In genomic region chr14:25366009-25366408, GRCm38 (mm10) we compare ENCODE assay signal across 11 mouse cellular contexts.
A peak's percentile ranks its signal among the peaks of the same experiment; 100 is the strongest.
DNase-seq lines count a peak whose midpoint lies in the region; ATAC-seq lines count a peak whose summit lies in the region.
"Had no signal": no experiment of that assay in that cellular context is flagged by ENCODE, and none has a peak within 500 bp of the region (broad histone marks: within the 10 kb centered on the region; RNA-seq: fewer than 3 reads in every experiment).

No protein-coding gene starts in this region.

- 81% methylated on average over 5 of the region's 5 CpGs for WGBS in forebrain, embryonic 14.5 days
- 80% methylated on average over 5 of the region's 5 CpGs for WGBS in forebrain, embryonic 13.5 days
- WGBS in limb, embryonic 12.5 days, result 84% methylated on average over 5 of the region's 5 CpGs
- WGBS in limb, embryonic 10.5 days, result 86% methylated on average over 5 of the region's 5 CpGs

- no peak overlapping the region for H3K4me3 ChIP-seq in forebrain, embryonic 14.5 days (ENCODE audit: low read depth, low read length)
- no peak overlapping the region for H3K4me3 ChIP-seq in forebrain, embryonic 13.5 days
- no peak overlapping the region for H3K4me3 ChIP-seq in limb, embryonic 12.5 days (replicated peaks)
- no peak overlapping the region for H3K4me3 ChIP-seq in limb, embryonic 10.5 days
- H3K4me3 ChIP-seq: kidney, embryonic 15.5 days had no signal

- no peak for ATAC-seq in forebrain, embryonic 14.5 days
- ATAC-seq in forebrain, embryonic 13.5 days, result no peak
- ATAC-seq in limb, embryonic 12.5 days (ENCODE audit: insufficient number of reproducible peaks, insufficient read depth, low FRiP score, low TSS enrichment, low read depth), result no peak
- ATAC-seq: hindbrain, embryonic 16.5 days had no signal

- H3K9me3 ChIP-seq in forebrain, embryonic 14.5 days (replicated peaks; ENCODE audit: control insufficient read depth, low read length), result no peaks in the 10 kb centered on the region
- peaks cover 7% of the 10 kb centered on the region; the same call in 1 of the 2 replicates for H3K9me3 ChIP-seq in forebrain, embryonic 13.5 days (replicated peaks)
- H3K9me3 ChIP-seq in limb, embryonic 12.5 days, result no peaks in the 10 kb centered on the region; the same call in 1 of the 2 replicates
- no peaks in the 10 kb centered on the region for H3K9me3 ChIP-seq in limb, embryonic 10.5 days (replicated peaks)
- H3K9me3 ChIP-seq: kidney, embryonic 15.5 days had no signal

- H3K4me2 ChIP-seq in forebrain, embryonic 14.5 days (ENCODE audit: low read length), result no peak overlapping the region
- no peak overlapping the region for H3K4me2 ChIP-seq in forebrain, embryonic 13.5 days
- H3K4me2 ChIP-seq in limb, embryonic 12.5 days, result no peak overlapping the region
- H3K4me2 ChIP-seq: kidney, embryonic 15.5 days had no signal

- peaks cover 18% of the 10 kb centered on the region for H3K4me1 ChIP-seq in forebrain, embryonic 14.5 days (ENCODE audit: control insufficient read depth, insufficient read depth, low read length)
- peaks cover 37% of the 10 kb centered on the region for H3K4me1 ChIP-seq in forebrain, embryonic 13.5 days
- peaks cover 27% of the 10 kb centered on the region for H3K4me1 ChIP-seq in limb, embryonic 12.5 days (replicated peaks)
- peaks cover 10% of the 10 kb centered on the region; the same call in 1 of the 2 replicates for H3K4me1 ChIP-seq in limb, embryonic 10.5 days

- H3K9ac ChIP-seq in forebrain, embryonic 14.5 days (ENCODE audit: low read length), result no peak overlapping the region
- H3K9ac ChIP-seq in forebrain, embryonic 13.5 days, result no peak overlapping the region
- H3K9ac ChIP-seq in limb, embryonic 12.5 days (replicated peaks), result no peak overlapping the region
- H3K9ac ChIP-seq: kidney, embryonic 15.5 days had no signal

- H3K36me3 ChIP-seq in forebrain, embryonic 14.5 days (ENCODE audit: control insufficient read depth, insufficient read depth, low read length), result no peaks in the 10 kb centered on the region
- H3K36me3 ChIP-seq in forebrain, embryonic 13.5 days (ENCODE audit: poor library complexity, severe bottlenecking), result peaks cover 18% of the 10 kb centered on the region
- no peaks in the 10 kb centered on the region for H3K36me3 ChIP-seq in limb, embryonic 12.5 days
- peaks cover 2% of the 10 kb centered on the region; the same call in 1 of the 2 replicates for H3K36me3 ChIP-seq in limb, embryonic 10.5 days
- H3K36me3 ChIP-seq: kidney, embryonic 15.5 days had no signal

- DNase-seq in forebrain, embryonic 14.5 days (ENCODE audit: low spot score), result peak; percentile 46
- no peak for DNase-seq in limb, embryonic 10.5 days (ENCODE audit: low spot score)
- peak; percentile 70 for DNase-seq in brain, adult 2 months (ENCODE audit: low read depth, low spot score)
- DNase-seq in heart, postnatal 4 days, result peak; percentile 33
- no peak for DNase-seq in neural tube, embryonic 10.5 days (ENCODE audit: extremely low spot score, low spot score)
- DNase-seq: retina, postnatal 1 day; thymus, postnatal 25 days had no signal

- no peak overlapping the region for H3K27ac ChIP-seq in forebrain, embryonic 14.5 days (ENCODE audit: low read depth, low read length)
- no peak overlapping the region for H3K27ac ChIP-seq in forebrain, embryonic 13.5 days
- H3K27ac ChIP-seq in limb, embryonic 12.5 days, result peak overlapping the region; percentile 35; the same call in 1 of the 2 replicates
- no peak overlapping the region for H3K27ac ChIP-seq in limb, embryonic 10.5 days
- H3K27ac ChIP-seq: kidney, embryonic 15.5 days had no signal

- H3K27me3 ChIP-seq in forebrain, embryonic 14.5 days (replicated peaks; ENCODE audit: control insufficient read depth, insufficient read depth, low read length), result no peaks in the 10 kb centered on the region
- no peaks in the 10 kb centered on the region for H3K27me3 ChIP-seq in forebrain, embryonic 13.5 days
- H3K27me3 ChIP-seq in limb, embryonic 12.5 days, result no peaks in the 10 kb centered on the region
- H3K27me3 ChIP-seq in limb, embryonic 10.5 days (ENCODE audit: low read depth, poor library complexity, severe bottlenecking), result no peaks in the 10 kb centered on the region
- H3K27me3 ChIP-seq: kidney, embryonic 15.5 days had no signal

Comparison
In these comparisons a context has a peak if more than half of its experiments do, and no peak if none do; other contexts are left out.
1. DNase-seq: peak in forebrain, embryonic 14.5 days (single experiment), brain, adult 2 months (single experiment) and heart, postnatal 4 days (single experiment); none in limb, embryonic 10.5 days (single experiment) and neural tube, embryonic 10.5 days (single experiment).